ENCODE assay signal across 20 mouse cellular contexts in genomic region chr7:99533600-99533999, GRCm38 (mm10). TPM values are rescaled to one million over a fixed set of nuclear protein-coding genes. Genes with fewer than 3 reads are reported as not detected.
DNase-seq lines count a peak whose midpoint lies in the region; ATAC-seq and TF ChIP-seq lines count a peak whose summit lies in the region.
"Had no signal": no experiment of that assay in that cellular context is flagged by ENCODE, and none has a peak within 500 bp of the region (broad histone marks: within the 10 kb centered on the region; RNA-seq: fewer than 3 reads in every experiment).

No protein-coding gene starts in this region.

- no peak for ATAC-seq in hindbrain, postnatal 0 days
- ATAC-seq in liver, embryonic 16.5 days (ENCODE audit: low read depth) = no peak

- H3K79me2 ChIP-seq in MEL (ENCODE audit: control insufficient read depth, insufficient read depth, low read length, poor library complexity) = peaks cover 34% of the 10 kb centered on the region

- TF ChIP-seq POLR2A in MEL (IDR thresholded peaks at IDR 0.05; ENCODE audit: control insufficient read depth in 1 of 2, insufficient read depth in 1 of 2, low read depth in 1 of 2, low read length in 2 of 2, poor library complexity in 1 of 2) = no peak

- no peak overlapping the region for H3K4me2 ChIP-seq in hindbrain, postnatal 0 days (ENCODE audit: low read depth, low read length)
- no peak overlapping the region for H3K4me2 ChIP-seq in liver, embryonic 16.5 days (ENCODE audit: low read depth, low read length)
- H3K4me2 ChIP-seq: forebrain, embryonic 12.5 days; limb, embryonic 12.5 days; lung, embryonic 14.5 days had no signal

- no peak overlapping the region for H3K9ac ChIP-seq in hindbrain, postnatal 0 days (replicated peaks; ENCODE audit: low read length)
- no peak overlapping the region for H3K9ac ChIP-seq in MEL (ENCODE audit: control insufficient read depth, low read depth, low read length, poor library complexity, severe bottlenecking)
- no peak overlapping the region for H3K9ac ChIP-seq in liver, embryonic 16.5 days (ENCODE audit: low read depth, low read length)
- H3K9ac ChIP-seq: forebrain, embryonic 12.5 days; limb, embryonic 12.5 days; lung, embryonic 14.5 days; midbrain, embryonic 12.5 days had no signal

- no peaks in the 10 kb centered on the region for H3K9me3 ChIP-seq in hindbrain, postnatal 0 days (ENCODE audit: low read length)
- H3K9me3 ChIP-seq in hindbrain, embryonic 10.5 days = no peaks in the 10 kb centered on the region
- H3K9me3 ChIP-seq in MEL (replicated peaks; ENCODE audit: insufficient read depth, low read length) = no peaks in the 10 kb centered on the region
- H3K9me3 ChIP-seq in liver, embryonic 16.5 days (replicated peaks; ENCODE audit: control insufficient read depth, low read length) = no peaks in the 10 kb centered on the region
- H3K9me3 ChIP-seq: forebrain, embryonic 12.5 days; limb, embryonic 12.5 days; midbrain, embryonic 12.5 days had no signal

- H3K4me3 ChIP-seq in hindbrain, postnatal 0 days (ENCODE audit: low read length) = no peak overlapping the region
- H3K4me3 ChIP-seq in hindbrain, embryonic 10.5 days = no peak overlapping the region
- H3K4me3 ChIP-seq in MEL (ENCODE audit: control insufficient read depth in 1 of 2, insufficient read depth in 1 of 2, low read depth in 2 of 2, low read length in 2 of 2) = no peak overlapping the region
- H3K4me3 ChIP-seq in liver, embryonic 16.5 days (ENCODE audit: low read depth, low read length) = no peak overlapping the region
- H3K4me3 ChIP-seq: forebrain, embryonic 12.5 days; gastrocnemius, adult 2 months; midbrain, embryonic 12.5 days had no signal

- no peak for DNase-seq in hindbrain, postnatal 0 days (ENCODE audit: low spot score)
- no peak for DNase-seq in hindbrain, embryonic 10.5 days (ENCODE audit: low spot score)
- DNase-seq in MEL (ENCODE audit: low read depth, low spot score) = no peak
- peak; percentile 48 for DNase-seq in brain, adult 2 months (ENCODE audit: low read depth, low spot score)
- DNase-seq in adrenal gland, adult 8-10 months = no peak
- DNase-seq in thymus, postnatal 36 days = no peak
- DNase-seq: adrenal gland, postnatal 14 days; cerebellum, adult 11-12 months; gastrocnemius, adult 2 months; heart, postnatal 4 days; kidney, adult 8-10 months; kidney, postnatal 36 days; layer of hippocampus, adult 9-11 months; lung, embryonic 14.5 days; lung, postnatal 36 days; thymus, postnatal 14 days had no signal

- H3K27ac ChIP-seq in hindbrain, postnatal 0 days = peak overlapping the region; percentile 86; the same call in 1 of the 2 replicates
- no peak overlapping the region for H3K27ac ChIP-seq in hindbrain, embryonic 10.5 days
- peak overlapping the region; percentile 90 for H3K27ac ChIP-seq in MEL (ENCODE audit: control insufficient read depth, low read depth, low read length)
- H3K27ac ChIP-seq in liver, embryonic 16.5 days (ENCODE audit: low read length) = peak overlapping the region; percentile 83
- H3K27ac ChIP-seq: limb, embryonic 12.5 days had no signal

- TF ChIP-seq CTCF in hindbrain, postnatal 0 days (IDR thresholded peaks at IDR 0.05; ENCODE audit: low read depth) = no peak
- no peak for TF ChIP-seq CTCF in MEL (IDR thresholded peaks at IDR 0.05 in 2 of 3, conservative IDR thresholded peaks at IDR 0.05 in 1 of 3; ENCODE audit: control insufficient read depth in 1 of 3, insufficient read depth in 1 of 3, low read depth in 2 of 3, low read length in 3 of 3, poor library complexity in 1 of 3, severe bottlenecking in 1 of 3)

- no peaks in the 10 kb centered on the region for H3K36me3 ChIP-seq in hindbrain, postnatal 0 days (ENCODE audit: insufficient read depth, low read length)
- no peaks in the 10 kb centered on the region for H3K36me3 ChIP-seq in hindbrain, embryonic 10.5 days
- H3K36me3 ChIP-seq in MEL (ENCODE audit: control insufficient read depth in 1 of 2, insufficient read depth in 2 of 2, low read length in 2 of 2) = peaks cover 0 to 54% of the 10 kb centered on the region in 2 experiments; a peak in 2 of 4 replicates
- no peaks in the 10 kb centered on the region for H3K36me3 ChIP-seq in liver, embryonic 16.5 days (ENCODE audit: control insufficient read depth, insufficient read depth)
- H3K36me3 ChIP-seq: forebrain, embryonic 12.5 days; limb, embryonic 12.5 days; midbrain, embryonic 12.5 days had no signal

- WGBS in hindbrain, postnatal 0 days = 80% methylated on average over 7 of the region's 7 CpGs
- 86% methylated on average over 7 of the region's 7 CpGs for WGBS in hindbrain, embryonic 10.5 days
- WGBS in liver, embryonic 16.5 days (ENCODE audit: insufficient replicate concordance) = 78% methylated on average over 7 of the region's 7 CpGs

- TF ChIP-seq RAD21 in MEL (IDR thresholded peaks at IDR 0.05; ENCODE audit: low read depth, low read length) = no peak

- no peak for TF ChIP-seq EP300 in MEL (IDR thresholded peaks at IDR 0.05; ENCODE audit: low read depth in 1 of 2, low read length in 2 of 2)

- no peaks in the 10 kb centered on the region for H3K27me3 ChIP-seq in hindbrain, postnatal 0 days (ENCODE audit: insufficient read depth, low read length)
- H3K27me3 ChIP-seq in hindbrain, embryonic 10.5 days (ENCODE audit: insufficient read depth, poor library complexity, severe bottlenecking) = peaks cover 3% of the 10 kb centered on the region; the same call in 1 of the 2 replicates
- no peaks in the 10 kb centered on the region for H3K27me3 ChIP-seq in MEL (ENCODE audit: control insufficient read depth in 1 of 2, insufficient read depth in 2 of 2, low read length in 2 of 2)
- H3K27me3 ChIP-seq in liver, embryonic 16.5 days (ENCODE audit: control insufficient read depth, insufficient read depth, low read depth, low read length) = no peaks in the 10 kb centered on the region
- H3K27me3 ChIP-seq: limb, embryonic 12.5 days had no signal

- peaks cover 27% of the 10 kb centered on the region for H3K4me1 ChIP-seq in hindbrain, postnatal 0 days (ENCODE audit: insufficient read depth, low read length)
- H3K4me1 ChIP-seq in hindbrain, embryonic 10.5 days (replicated peaks) = peaks cover 58% of the 10 kb centered on the region
- H3K4me1 ChIP-seq in MEL (ENCODE audit: control insufficient read depth in 1 of 2, insufficient read depth in 2 of 2, low read length in 2 of 2) = peaks cover 17 to 71% of the 10 kb centered on the region in 2 experiments
- H3K4me1 ChIP-seq in liver, embryonic 16.5 days (ENCODE audit: control insufficient read depth, low read depth, low read length) = peaks cover 79% of the 10 kb centered on the region

TF ChIP-seq in MEL, 35 proteins besides CTCF, POLR2A, EP300 and RAD21:
- TF ChIP-seq ZC3H11A (IDR thresholded peaks at IDR 0.05; ENCODE audit: low read depth, low read length) = no peak
- no peak for TF ChIP-seq ZMIZ1 (IDR thresholded peaks at IDR 0.05; ENCODE audit: low read depth, low read length)
- TF ChIP-seq MXI1 (IDR thresholded peaks at IDR 0.05; ENCODE audit: low read depth, low read length) = no peak
- TF ChIP-seq ZKSCAN1 (IDR thresholded peaks at IDR 0.05; ENCODE audit: low read depth, low read length) = no peak
- TF ChIP-seq JUND (IDR thresholded peaks at IDR 0.05; ENCODE audit: low read depth, low read length) = no peak
- no peak for TF ChIP-seq UBTF (IDR thresholded peaks at IDR 0.05; ENCODE audit: borderline replicate concordance, insufficient read depth, low read depth, low read length)
- no peak for TF ChIP-seq TCF12 (IDR thresholded peaks at IDR 0.05; ENCODE audit: low read depth, low read length)
- no peak for TF ChIP-seq USF2 (IDR thresholded peaks at IDR 0.05; ENCODE audit: borderline replicate concordance in 1 of 2, insufficient read depth in 1 of 2, low read depth in 1 of 2, low read length in 2 of 2)
TF ChIP-seq in MEL: peak in this region for 0.

RNA-seq across cellular contexts. Expression of gene Arrb1, which starts 1.7 kb away (rescaled TPM):
- 106 and 113 TPM in 2 replicates for total RNA-seq in hindbrain, postnatal 0 days (2014; rRNA removed)
- 13.5 and 13.7 TPM in 2 replicates for polyA plus RNA-seq in hindbrain, postnatal 0 days (2015; fragmentation: Nextera tagmentation; extraction: Ambion mirVana)
- 14.6 and 15.0 TPM in 2 replicates for polyA plus RNA-seq in hindbrain, embryonic 10.5 days (2016; fragmentation: Nextera tagmentation; extraction: Ambion mirVana)
- 44.3 and 62.7 TPM in 2 replicates for total RNA-seq in MEL (2012; rRNA removed)
- 10 to 100 TPM; 27.0 to 67.7 TPM for polyA plus RNA-seq in MEL (2012; ENCODE audit: insufficient read depth in 1 of 2, insufficient read length in 2 of 2, low read depth in 1 of 2, low replicate concordance in 2 of 2, missing spikeins in 1 of 2)
- polyA plus RNA-seq in liver, embryonic 16.5 days (2015; fragmentation: Nextera tagmentation; extraction: Ambion mirVana) = 92.8 and 95.7 TPM in 2 replicates
- total RNA-seq in adrenal gland, adult 8-10 months (2022) = 10 to 100 TPM; 59.8 to 82.0 (median 64.7) TPM

RNA-seq across cellular contexts. Expression of gene Rps3, which starts 50.1 kb away (rescaled TPM):
- total RNA-seq in hindbrain, postnatal 0 days (2014; rRNA removed) = 526 and 754 TPM in 2 replicates
- 456 and 459 TPM in 2 replicates for polyA plus RNA-seq in hindbrain, postnatal 0 days (2015; fragmentation: Nextera tagmentation; extraction: Ambion mirVana)
- 680 and 779 TPM in 2 replicates for polyA plus RNA-seq in hindbrain, embryonic 10.5 days (2016; fragmentation: Nextera tagmentation; extraction: Ambion mirVana)
- total RNA-seq in MEL (2012; rRNA removed) = 2,066 and 2,287 TPM in 2 replicates
- 1,000 to 10,000 TPM in 1 of 2 experiments, 100 to 1,000 TPM in 1; 157 to 1,899 TPM for polyA plus RNA-seq in MEL (2012; ENCODE audit: insufficient read depth in 1 of 2, insufficient read length in 2 of 2, low read depth in 1 of 2, low replicate concordance in 2 of 2, missing spikeins in 1 of 2)
- 400 and 448 TPM in 2 replicates for polyA plus RNA-seq in liver, embryonic 16.5 days (2015; fragmentation: Nextera tagmentation; extraction: Ambion mirVana)
- total RNA-seq in adrenal gland, adult 8-10 months (2022) = 100 to 1,000 TPM; 533 to 601 (median 565) TPM
